Comparison of ENCODE assay signal across 8 mouse cellular contexts in the genomic region with DNA sequence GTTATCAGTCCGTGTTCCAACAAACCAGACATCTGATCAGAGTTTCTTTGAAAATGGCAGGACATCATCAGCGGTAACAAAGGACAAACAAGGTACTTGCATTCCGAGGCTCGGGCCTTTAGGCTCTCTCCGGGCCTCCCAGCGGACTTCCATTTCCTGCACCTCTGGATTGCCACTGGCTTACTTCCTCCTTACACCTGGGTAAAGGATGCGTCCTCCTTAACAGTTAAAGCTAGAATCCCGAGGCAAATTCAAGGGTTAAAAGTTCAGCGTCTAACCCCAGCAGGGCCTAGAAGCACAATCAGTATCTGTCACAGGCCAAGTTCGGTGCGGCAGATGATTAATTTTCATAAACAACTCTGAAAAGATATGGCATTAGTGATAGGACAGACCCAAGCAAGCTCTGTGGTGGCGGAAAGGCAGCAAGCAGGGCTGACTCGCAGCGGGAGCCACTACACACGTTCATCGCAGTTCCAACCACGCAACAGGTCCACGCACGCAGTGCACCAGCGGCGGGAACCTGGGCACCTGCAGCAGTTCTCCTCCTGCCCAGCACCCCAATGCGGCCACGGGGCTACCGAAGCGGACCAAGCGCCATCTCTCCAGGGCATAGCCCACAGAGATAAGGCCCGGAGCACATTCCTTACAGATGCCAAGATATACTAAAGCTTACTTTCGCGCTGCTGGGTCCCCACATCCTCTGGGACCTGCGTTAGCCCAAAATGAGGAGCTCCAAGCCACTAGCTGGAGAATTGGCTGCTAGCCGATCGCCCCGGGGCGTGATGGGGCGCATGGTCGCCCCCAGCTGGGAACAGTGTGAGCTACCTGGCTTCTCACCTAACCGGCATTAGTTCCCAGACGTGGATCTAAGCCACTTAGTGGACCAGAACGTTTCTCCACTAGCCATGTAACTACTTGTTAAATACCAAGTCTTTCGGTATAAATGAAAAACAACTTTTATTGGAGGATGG. TPM values are rescaled to one million over a fixed set of nuclear protein-coding genes. Genes with fewer than 3 reads are reported as not detected.
DNase-seq lines count a peak whose midpoint lies in the region; ATAC-seq and TF ChIP-seq lines count a peak whose summit lies in the region.

No protein-coding gene starts in this region.

- H3K9me3 ChIP-seq in liver, embryonic 16.5 days (replicated peaks; ENCODE audit: control insufficient read depth, low read length), result no peaks in the 10 kb centered on the region
- H3K9me3 ChIP-seq in neural tube, embryonic 11.5 days (ENCODE audit: control insufficient read depth, low read length), result no peaks in the 10 kb centered on the region

- H3K27me3 ChIP-seq in liver, embryonic 16.5 days (ENCODE audit: control insufficient read depth, insufficient read depth, low read depth, low read length), result peaks cover 19% of the 10 kb centered on the region
- H3K27me3 ChIP-seq in neural tube, embryonic 11.5 days (ENCODE audit: control insufficient read depth, insufficient read depth, low read length), result no peaks in the 10 kb centered on the region
- H3K27me3 ChIP-seq in thymus, adult 2 months (ENCODE audit: control insufficient read depth, insufficient read depth, low read length), result no peaks in the 10 kb centered on the region

- H3K27ac ChIP-seq in liver, embryonic 16.5 days (ENCODE audit: low read length), result no peak overlapping the region
- H3K27ac ChIP-seq in neural tube, embryonic 11.5 days (ENCODE audit: low read depth, low read length), result no peak overlapping the region
- H3K27ac ChIP-seq in thymus, adult 2 months (ENCODE audit: control insufficient read depth, insufficient read depth, low read length), result peak overlapping the region; percentile 7; the same call in 1 of the 2 replicates

- peak overlapping the region; percentile 69 for H3K9ac ChIP-seq in liver, embryonic 16.5 days (ENCODE audit: low read depth, low read length)
- H3K9ac ChIP-seq in neural tube, embryonic 11.5 days (ENCODE audit: low read length), result peak overlapping the region; percentile 67

- TF ChIP-seq POLR2A in thymus, adult 2 months (IDR thresholded peaks at IDR 0.05; ENCODE audit: control insufficient read depth, extremely low read depth, insufficient read depth, low read length, poor library complexity), result no peak

- WGBS in liver, embryonic 16.5 days (ENCODE audit: insufficient replicate concordance), result under 1% methylated on average over 40 of the region's 40 CpGs
- 1% methylated on average over 40 of the region's 40 CpGs for WGBS in neural tube, embryonic 11.5 days
- WGBS in thymus, adult 2 months, result 2% methylated on average over 40 of the region's 40 CpGs

- H3K4me2 ChIP-seq in liver, embryonic 16.5 days (ENCODE audit: low read depth, low read length), result peak overlapping the region; percentile 92
- H3K4me2 ChIP-seq in neural tube, embryonic 11.5 days (ENCODE audit: low read depth), result peak overlapping the region; percentile 98

- H3K4me3 ChIP-seq in liver, embryonic 16.5 days (ENCODE audit: low read depth, low read length), result peak overlapping the region; percentile 72
- peak overlapping the region; percentile 64 for H3K4me3 ChIP-seq in neural tube, embryonic 11.5 days (ENCODE audit: low read depth, low read length)
- H3K4me3 ChIP-seq in thymus, adult 2 months (ENCODE audit: control insufficient read depth, insufficient read depth, low read length), result peak overlapping the region; percentile 87

- no peaks in the 10 kb centered on the region for H3K36me3 ChIP-seq in liver, embryonic 16.5 days (ENCODE audit: control insufficient read depth, insufficient read depth)
- H3K36me3 ChIP-seq in neural tube, embryonic 11.5 days (ENCODE audit: control insufficient read depth, insufficient read depth, low read length), result no peaks in the 10 kb centered on the region
- no peaks in the 10 kb centered on the region for H3K36me3 ChIP-seq in thymus, adult 2 months (ENCODE audit: control insufficient read depth, insufficient read depth, low read length)

- H3K4me1 ChIP-seq in liver, embryonic 16.5 days (ENCODE audit: control insufficient read depth, low read depth, low read length), result peaks cover 12% of the 10 kb centered on the region
- peaks cover 9% of the 10 kb centered on the region for H3K4me1 ChIP-seq in neural tube, embryonic 11.5 days (ENCODE audit: control insufficient read depth, insufficient read depth, low read length)
- peaks cover 23% of the 10 kb centered on the region for H3K4me1 ChIP-seq in thymus, adult 2 months (replicated peaks; ENCODE audit: control insufficient read depth, insufficient read depth, low read length)

- peak; percentile 45; the same call in 1 of the 2 replicates for ATAC-seq in liver, embryonic 16.5 days (ENCODE audit: low read depth)
- ATAC-seq in neural tube, embryonic 11.5 days (ENCODE audit: insufficient read depth, low FRiP score, low TSS enrichment), result peak; percentile 25

- peak; percentile 64 for DNase-seq in ovary, postnatal 36 days (ENCODE audit: low spot score)
- no peak for DNase-seq in ovary, postnatal 14 days (ENCODE audit: low spot score)
- peak; percentile 69 to 74 for DNase-seq in cerebellum, postnatal 10 days
- DNase-seq in heart, adult 18-20 months, result peak; percentile 51 to 69
- peak; percentile 72 for DNase-seq in kidney, adult 11 months
- peak; percentile 62 for DNase-seq in neural tube, embryonic 11.5 days (ENCODE audit: low spot score)
- peak; percentile 73 for DNase-seq in thymus, adult 2 months

- TF ChIP-seq CTCF in thymus, adult 2 months (IDR thresholded peaks at IDR 0.05; ENCODE audit: borderline replicate concordance, control insufficient read depth, extremely low read depth, insufficient read depth, low read length, poor library complexity), result 0 out of 2 replicates have a peak, but pooled peaks have one; percentile 16

RNA-seq across cellular contexts. Expression of gene Lrrc1, which starts 1.0 kb away (rescaled TPM):
- 10 to 100 TPM; 14.3 to 16.9 TPM for total RNA-seq in heart, adult 18-20 months (2021)
- polyA plus RNA-seq in liver, embryonic 16.5 days (2015; fragmentation: Nextera tagmentation; extraction: Ambion mirVana), result 3.3 and 3.8 TPM in 2 replicates
- polyA plus RNA-seq in neural tube, embryonic 11.5 days (2014; fragmentation: Nextera tagmentation; extraction: Ambion mirVana), result 7.2 and 7.4 TPM in 2 replicates
- polyA plus RNA-seq in thymus, adult 2 months (2012; rRNA removed), result 51.3 and 76.0 TPM in 2 replicates
